Comparison of ENCODE assay signal across 8 mouse cellular contexts in genomic region chr8:121675701-121676100, GRCm38 (mm10). TPM values are rescaled to one million over a fixed set of nuclear protein-coding genes. Genes with fewer than 3 reads are reported as not detected.
A peak's percentile ranks its signal among the peaks of the same experiment; 100 is the strongest.
DNase-seq lines count a peak whose midpoint lies in the region; ATAC-seq lines count a peak whose summit lies in the region.

No protein-coding gene starts in this region.

- no peaks in the 10 kb centered on the region for H3K4me1 ChIP-seq in hindbrain, embryonic 16.5 days (ENCODE audit: control insufficient read depth, insufficient read depth, low read depth, low read length)

- no peak for ATAC-seq in hindbrain, embryonic 16.5 days

- no peak overlapping the region for H3K27ac ChIP-seq in hindbrain, embryonic 16.5 days (ENCODE audit: low read depth, low read length)

- no peaks in the 10 kb centered on the region for H3K9me3 ChIP-seq in hindbrain, embryonic 16.5 days (ENCODE audit: control insufficient read depth, low read length)

- H3K4me3 ChIP-seq in hindbrain, embryonic 16.5 days (ENCODE audit: low read length), result no peak overlapping the region

- H3K9ac ChIP-seq in hindbrain, embryonic 16.5 days (ENCODE audit: low read depth, low read length), result no peak overlapping the region

- no peaks in the 10 kb centered on the region for H3K27me3 ChIP-seq in hindbrain, embryonic 16.5 days (replicated peaks; ENCODE audit: control insufficient read depth, insufficient read depth, low read length)

- H3K4me2 ChIP-seq in hindbrain, embryonic 16.5 days (ENCODE audit: low read length), result no peak overlapping the region

- WGBS in hindbrain, embryonic 16.5 days, result 56% methylated on average over 20 of the region's 20 CpGs

- no peaks in the 10 kb centered on the region for H3K36me3 ChIP-seq in hindbrain, embryonic 16.5 days (ENCODE audit: control insufficient read depth, insufficient read depth, low read length)

- peak; percentile 24 for DNase-seq in cerebellum, adult 9-11 months
- no peak for DNase-seq in cerebellum, adult 11 months
- DNase-seq in right cerebral cortex, postnatal 14 days, result peak; percentile 58
- no peak for DNase-seq in right cerebral cortex, postnatal 25 days
- DNase-seq in kidney, postnatal 36 days, result peak; percentile 85 to 86
- DNase-seq in testis, postnatal 14 days (ENCODE audit: low spot score), result peak; percentile 62
- no peak for DNase-seq in yolk sac, embryonic 10.5 days (ENCODE audit: low spot score)

RNA-seq across cellular contexts. Expression of gene Zcchc14, which starts 23.0 kb away (rescaled TPM):
- 19.3 and 20.9 TPM in 2 replicates for polyA plus RNA-seq in hindbrain, embryonic 16.5 days (2015; fragmentation: Nextera tagmentation; extraction: Ambion mirVana)

RNA-seq across cellular contexts. Expression of gene Jph3, which starts 53.7 kb away (rescaled TPM):
- 106 and 118 TPM in 2 replicates for polyA plus RNA-seq in hindbrain, embryonic 16.5 days (2015; fragmentation: Nextera tagmentation; extraction: Ambion mirVana)

Comparison
In these comparisons a context has a peak if more than half of its experiments do, and no peak if none do; other contexts are left out.
1. DNase-seq: peak in cerebellum, adult 9-11 months (single experiment), right cerebral cortex, postnatal 14 days (single experiment), kidney, postnatal 36 days (2 of 2) and testis, postnatal 14 days (single experiment); none in cerebellum, adult 11 months (single experiment), right cerebral cortex, postnatal 25 days (single experiment) and yolk sac, embryonic 10.5 days (single experiment).